Mouse (Mus musculus): ENCODE results near the gene Lzts3. TPM values are rescaled to one million over a fixed set of nuclear protein-coding genes. Genes with fewer than 3 reads are reported as not detected.

Gene Lzts3
- 13.9 and 16.5 TPM in 2 replicates for polyA plus RNA-seq (2015; fragmentation: Nextera tagmentation; extraction: Ambion mirVana)

DNA sequence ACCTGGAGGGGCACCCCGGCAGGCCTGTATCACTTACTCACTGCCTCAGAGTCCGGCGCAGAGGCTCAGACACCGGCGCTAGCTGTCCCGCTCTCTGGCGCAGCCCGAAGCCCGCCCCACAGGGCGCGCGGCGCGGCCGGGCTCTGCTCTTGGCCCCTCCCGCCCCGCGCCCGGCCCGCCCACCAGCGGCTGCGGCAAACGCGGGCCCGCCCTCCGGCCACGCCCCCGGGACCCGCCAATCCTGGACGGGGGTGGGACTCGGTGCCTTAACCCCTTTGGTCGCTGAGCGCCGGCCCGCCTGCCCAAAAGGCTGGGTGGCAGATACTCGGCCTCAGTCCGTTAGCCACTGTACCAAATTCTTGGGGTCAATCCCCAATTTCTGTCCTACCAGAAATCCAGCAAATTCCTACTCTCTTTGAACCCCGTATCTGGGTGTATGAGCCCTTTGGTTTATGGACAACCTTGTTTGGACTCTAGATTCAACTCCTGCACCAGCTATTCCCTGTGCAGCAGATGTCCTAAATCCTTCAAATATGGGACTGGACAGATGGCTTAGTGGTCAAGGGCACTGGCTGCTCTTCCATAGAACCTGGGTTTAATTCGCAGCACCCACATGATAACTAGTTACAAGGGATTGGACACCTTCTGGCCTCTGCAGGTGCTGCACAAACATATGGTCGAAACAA, at the start of gene Lzts3:
Gene Lzts3 (minus strand): TSS at position 120 of the 686 bp plus-strand sequence.
- H3K27ac ChIP-seq: peak within 1 kb of the TSS; percentile 73; the same call in 1 of the 2 replicates
- WGBS: 4% methylated on average over 37 of the region's 40 CpGs
- ATAC-seq: peak; percentile 91
- peak within 1 kb of the TSS; percentile 93 for H3K4me2 ChIP-seq (replicated peaks)
- peaks cover 16% of the 10 kb centered on the region; the same call in 1 of the 2 replicates for H3K4me1 ChIP-seq (replicated peaks)
- 0 out of 2 replicates have a peak, but pooled peaks cover 4% of the 10 kb centered on the region for H3K27me3 ChIP-seq (replicated peaks)
- peak within 1 kb of the TSS; percentile 76 for H3K4me3 ChIP-seq (replicated peaks)
- H3K9me3 ChIP-seq: no peaks in the 10 kb centered on the region
- H3K9ac ChIP-seq: peak within 1 kb of the TSS; percentile 77
- H3K36me3 ChIP-seq: no peaks in the 10 kb centered on the region

DNA sequence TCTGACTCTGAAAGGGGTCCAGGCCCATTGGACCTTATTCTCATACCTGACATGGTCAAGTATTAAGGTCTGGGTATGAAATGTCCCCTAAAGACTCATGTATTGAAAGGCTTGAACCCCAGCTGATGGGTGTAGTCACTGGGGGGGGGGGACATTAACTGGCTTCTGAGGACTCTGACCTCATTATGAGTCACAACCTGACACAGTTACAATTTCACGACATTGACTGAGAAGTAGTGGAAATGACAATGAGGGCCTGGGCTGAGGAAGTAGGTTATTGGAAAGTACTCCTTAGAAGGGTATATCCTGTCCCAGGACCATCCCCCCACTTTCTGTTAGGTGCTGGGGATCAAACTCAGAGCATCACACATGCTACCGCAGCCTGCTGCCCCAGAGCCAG, 46.4 kb upstream of the Lzts3 start:
- WGBS: 71% methylated on average over 2 of the region's 2 CpGs

DNA sequence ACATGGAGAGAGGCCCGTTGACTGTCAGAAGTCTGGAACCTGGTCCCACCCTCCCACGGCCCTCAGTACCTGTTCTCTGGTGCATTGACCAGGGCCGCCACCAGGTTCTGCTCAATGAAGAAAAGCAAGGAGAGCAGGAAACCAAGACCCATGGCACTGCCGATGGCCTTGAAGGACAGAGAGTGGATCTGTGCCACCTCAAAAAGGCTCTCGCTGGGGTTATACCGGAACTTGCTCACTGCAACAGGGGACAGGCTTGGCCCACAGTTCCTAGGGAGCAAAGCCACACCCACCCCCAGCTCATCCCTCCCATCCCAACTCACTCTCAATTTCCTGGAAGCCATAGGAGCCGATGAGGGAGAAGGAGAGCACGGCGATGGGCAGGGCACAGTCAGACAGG, 42.8 kb upstream of the Lzts3 start:
- WGBS: 88% methylated on average over 9 of the region's 9 CpGs
- ATAC-seq: no peak
- no peaks in the 10 kb centered on the region for H3K4me1 ChIP-seq (replicated peaks)
- peaks cover 7% of the 10 kb centered on the region; the same call in 1 of the 2 replicates for H3K36me3 ChIP-seq
- no peak overlapping the region for H3K4me3 ChIP-seq (replicated peaks)
- H3K27ac ChIP-seq: no peak overlapping the region
- H3K9me3 ChIP-seq: no peaks in the 10 kb centered on the region
- H3K4me2 ChIP-seq (replicated peaks): no peak overlapping the region
- H3K27me3 ChIP-seq (replicated peaks): no peaks in the 10 kb centered on the region
- H3K9ac ChIP-seq: no peak overlapping the region

More for the DNA sequence above, 46.4 kb upstream of the Lzts3 start:
- Histone ChIP-seq H3K36me3 (no peaks in the 10 kb centered on the region), H3K9me3 (no peaks in the 10 kb centered on the region), H3K27ac (no peak overlapping the region), H3K4me3 (replicated peaks) (no peak overlapping the region), H3K4me1 (replicated peaks) (no peaks in the 10 kb centered on the region; the same call in 1 of the 2 replicates), H3K27me3 (replicated peaks) (no peaks in the 10 kb centered on the region), H3K4me2 (replicated peaks) (no peak overlapping the region), H3K9ac (no peak overlapping the region)
- no peak for ATAC-seq

GRCm38 (mm10) chr2:130681531-130681930, 38.9 kb upstream of the Lzts3 start:
- H3K27ac ChIP-seq: no peak overlapping the region
- H3K4me2 ChIP-seq (replicated peaks): no peak overlapping the region
- H3K4me1 ChIP-seq (replicated peaks): no peaks in the 10 kb centered on the region
- peaks cover 26% of the 10 kb centered on the region for H3K36me3 ChIP-seq
- H3K4me3 ChIP-seq (replicated peaks): no peak overlapping the region
- no peak overlapping the region for H3K9ac ChIP-seq
- no peak for ATAC-seq
- 78% methylated on average over 3 of the region's 3 CpGs for WGBS
- no peaks in the 10 kb centered on the region for H3K27me3 ChIP-seq (replicated peaks)
- no peaks in the 10 kb centered on the region for H3K9me3 ChIP-seq

DNA sequence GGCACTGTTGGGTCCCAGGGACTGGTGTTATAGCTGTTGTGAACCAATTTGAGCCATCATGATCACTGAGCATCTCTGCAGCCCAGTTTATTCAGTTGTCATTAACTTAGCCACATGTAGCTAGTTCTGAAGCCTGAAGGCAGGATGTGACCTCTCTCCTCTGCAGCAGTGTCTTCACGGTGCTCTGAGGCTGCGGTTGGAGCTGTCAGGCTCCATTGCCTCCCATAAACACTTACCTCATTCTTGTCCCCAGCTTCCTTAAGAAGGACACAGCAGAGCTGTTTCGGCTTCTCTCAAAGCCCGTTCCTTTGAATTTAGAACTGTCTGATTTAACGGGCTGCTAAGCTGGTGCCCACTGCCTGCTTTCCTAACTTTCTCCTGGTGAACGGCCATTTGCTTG, 37.3 kb upstream of the Lzts3 start:
- Histone ChIP-seq H3K27ac (no peak overlapping the region), H3K9ac (no peak overlapping the region), H3K27me3 (replicated peaks) (no peaks in the 10 kb centered on the region), H3K36me3 (peaks cover 39% of the 10 kb centered on the region), H3K4me1 (replicated peaks) (no peaks in the 10 kb centered on the region), H3K4me3 (replicated peaks) (no peak overlapping the region), H3K4me2 (replicated peaks) (no peak overlapping the region), H3K9me3 (no peaks in the 10 kb centered on the region)
- ATAC-seq: no peak
- 93% methylated on average over 6 of the region's 6 CpGs for WGBS

GRCm38 (mm10) chr2:130679154-130679553, 36.6 kb upstream of the Lzts3 start:
- Histone ChIP-seq H3K4me1 (replicated peaks) (no peaks in the 10 kb centered on the region), H3K4me3 (replicated peaks) (no peak overlapping the region), H3K9ac (no peak overlapping the region), H3K27me3 (replicated peaks) (no peaks in the 10 kb centered on the region), H3K4me2 (replicated peaks) (no peak overlapping the region), H3K9me3 (no peaks in the 10 kb centered on the region), H3K36me3 (peaks cover 44% of the 10 kb centered on the region), H3K27ac (no peak overlapping the region)
- 94% methylated on average over 12 of the region's 12 CpGs for whole genome bisulfite sequencing
- no peak for ATAC-seq

DNA sequence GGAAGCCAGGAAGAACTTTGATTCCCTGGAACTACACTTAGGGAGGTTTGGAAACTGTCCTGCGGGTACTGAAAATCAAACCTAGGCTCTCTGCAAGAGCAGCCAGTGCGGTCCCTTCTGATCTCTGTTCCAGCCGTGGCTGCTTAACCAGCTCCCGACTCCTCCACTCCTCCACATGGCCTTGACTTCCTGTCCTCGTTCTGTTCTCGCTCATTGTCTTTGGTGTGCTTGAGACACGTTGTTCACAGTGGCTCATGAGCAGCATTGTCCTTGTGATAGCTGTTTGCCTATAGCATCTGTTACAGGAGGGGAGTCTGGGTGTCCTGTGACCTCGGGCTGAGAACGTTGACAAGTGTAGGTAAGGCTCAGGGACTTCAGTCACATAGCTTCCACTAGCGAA, 34.6 kb upstream of the Lzts3 start:
- H3K4me1 ChIP-seq (replicated peaks): no peaks in the 10 kb centered on the region
- H3K27me3 ChIP-seq (replicated peaks): no peaks in the 10 kb centered on the region
- H3K4me3 ChIP-seq (replicated peaks): no peak overlapping the region
- 81% methylated on average over 10 of the region's 10 CpGs for WGBS
- peaks cover 53% of the 10 kb centered on the region for H3K36me3 ChIP-seq
- H3K9me3 ChIP-seq: no peaks in the 10 kb centered on the region
- no peak overlapping the region for H3K4me2 ChIP-seq (replicated peaks)
- H3K27ac ChIP-seq: no peak overlapping the region
- no peak overlapping the region for H3K9ac ChIP-seq
- no peak for ATAC-seq

- peak; percentile 76 for ATAC-seq
- H3K4me1 ChIP-seq (replicated peaks): peaks cover 22% of the 10 kb centered on the region
- whole genome bisulfite sequencing: under 1% methylated on average over 31 of the region's 31 CpGs
- H3K27me3 ChIP-seq (replicated peaks): no peaks in the 10 kb centered on the region
- peak within 1 kb of the TSS; percentile 86 for H3K27ac ChIP-seq
- H3K4me2 ChIP-seq (replicated peaks): peak within 1 kb of the TSS; percentile 78
- H3K36me3 ChIP-seq: peaks cover 11% of the 10 kb centered on the region
- peak within 1 kb of the TSS; percentile 70 for H3K4me3 ChIP-seq (replicated peaks)
- H3K9ac ChIP-seq: peak within 1 kb of the TSS; percentile 73
- H3K9me3 ChIP-seq: no peaks in the 10 kb centered on the region
Measured at GRCm38 (mm10) chr2:130667559-130667958, 25.0 kb upstream of the Lzts3 start, which contains the start of gene Itpa. TSS of gene Itpa (plus strand) at chr2:130667610.

GRCm38 (mm10) chr2:130664102-130664701, 21.6 kb upstream of the Lzts3 start, which contains the start of gene Ddrgk1:
TSS of gene Ddrgk1 (minus strand) at chr2:130664659.
- Histone ChIP-seq H3K9ac (peak within 1 kb of the TSS; percentile 85), H3K27me3 (replicated peaks) (no peaks in the 10 kb centered on the region), H3K9me3 (no peaks in the 10 kb centered on the region), H3K4me1 (replicated peaks) (peaks cover 20% of the 10 kb centered on the region), H3K36me3 (0 out of 2 replicates have a peak, but pooled peaks cover 4% of the 10 kb centered on the region), H3K27ac (peak within 1 kb of the TSS; percentile 99), H3K4me2 (replicated peaks) (peak within 1 kb of the TSS; percentile 88), H3K4me3 (replicated peaks) (peak within 1 kb of the TSS; percentile 57)
- peak; percentile 98 for ATAC-seq
- 0% methylated on average over 40 of the region's 40 CpGs for WGBS

GRCm38 (mm10) chr2:130663342-130663741, 20.7 kb upstream of the Lzts3 start:
- peak overlapping the region; percentile 85 for H3K9ac ChIP-seq
- peaks cover 10% of the 10 kb centered on the region for H3K36me3 ChIP-seq
- no peaks in the 10 kb centered on the region for H3K27me3 ChIP-seq (replicated peaks)
- no peaks in the 10 kb centered on the region for H3K9me3 ChIP-seq
- ATAC-seq: no peak
- peaks cover 17% of the 10 kb centered on the region for H3K4me1 ChIP-seq (replicated peaks)
- peak overlapping the region; percentile 88 for H3K4me2 ChIP-seq (replicated peaks)
- H3K27ac ChIP-seq: no peak overlapping the region
- H3K4me3 ChIP-seq (replicated peaks): peak overlapping the region; percentile 57
- 88% methylated on average over 11 of the region's 11 CpGs for WGBS

- no peak for ATAC-seq
- H3K4me3 ChIP-seq (replicated peaks): no peak overlapping the region
- H3K4me2 ChIP-seq (replicated peaks): no peak overlapping the region
- H3K9me3 ChIP-seq: no peaks in the 10 kb centered on the region
- H3K27me3 ChIP-seq (replicated peaks): no peaks in the 10 kb centered on the region
- WGBS: 94% methylated on average over 10 of the region's 10 CpGs
- H3K36me3 ChIP-seq: peaks cover 41% of the 10 kb centered on the region
- H3K9ac ChIP-seq: no peak overlapping the region
- H3K4me1 ChIP-seq (replicated peaks): peaks cover 4% of the 10 kb centered on the region
- no peak overlapping the region for H3K27ac ChIP-seq
Measured at GRCm38 (mm10) chr2:130658530-130658929, 15.9 kb upstream of the Lzts3 start.

DNA sequence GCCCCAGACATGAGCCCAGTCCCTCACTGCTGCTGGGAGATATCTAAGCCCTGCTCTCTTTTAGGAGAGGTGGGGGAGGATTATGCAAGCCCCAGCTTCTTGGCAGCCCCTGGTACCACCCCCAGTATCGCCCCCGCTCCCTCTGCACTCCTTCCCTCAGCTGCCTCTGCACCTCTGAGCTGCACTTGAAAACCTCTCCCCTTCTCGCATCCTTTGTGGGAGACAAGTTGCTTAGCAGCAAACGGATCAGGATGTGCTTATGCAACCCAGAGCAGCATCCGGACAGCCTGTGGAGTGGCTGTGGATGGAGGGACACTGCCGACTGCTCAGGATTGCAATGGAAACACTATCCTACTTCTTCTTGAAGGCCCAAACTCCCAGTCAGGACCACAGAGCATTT, 14.9 kb upstream of the Lzts3 start:
- H3K4me3 ChIP-seq (replicated peaks): no peak overlapping the region
- no peaks in the 10 kb centered on the region for H3K9me3 ChIP-seq
- H3K4me1 ChIP-seq (replicated peaks): no peaks in the 10 kb centered on the region
- no peak overlapping the region for H3K9ac ChIP-seq
- H3K4me2 ChIP-seq (replicated peaks): no peak overlapping the region
- peaks cover 41% of the 10 kb centered on the region for H3K36me3 ChIP-seq
- no peaks in the 10 kb centered on the region for H3K27me3 ChIP-seq (replicated peaks)
- 86% methylated on average over 6 of the region's 6 CpGs for WGBS
- ATAC-seq: no peak
- no peak overlapping the region for H3K27ac ChIP-seq
